Mouse (Mus musculus) induced T-regulatory cell, adult 2 months (primary cell): Measurements from ENCODE around the gene 1700013G24Rik.

Experiments used
- DNase-seq: peaks from one replicate; pipeline ENCODE4 v3.0.0-alpha.2; 2012; ENCODE audit warnings: low read depth

Gene 1700013G24Rik

DNA sequence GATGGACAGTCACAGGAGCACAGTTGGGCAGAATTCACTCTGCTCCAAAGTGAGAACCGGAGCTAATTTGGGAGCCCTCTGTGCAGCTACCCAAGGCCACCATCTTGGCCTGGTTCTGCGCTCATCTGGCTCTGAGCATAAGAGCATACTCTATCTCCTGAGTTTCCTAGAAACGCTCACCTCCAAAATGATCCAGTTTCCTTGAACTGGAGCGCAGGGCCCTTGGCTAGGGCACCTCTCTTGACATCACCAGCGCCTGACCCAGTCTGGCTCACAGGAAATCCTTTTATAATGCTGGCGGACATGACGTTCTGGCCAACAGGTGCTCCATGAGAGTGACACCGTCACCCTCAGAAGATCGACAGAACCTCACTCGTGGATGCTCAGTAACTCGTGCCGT, 3.5 kb downstream of the 1700013G24Rik start:
- no peak for DNase-seq

DNA sequence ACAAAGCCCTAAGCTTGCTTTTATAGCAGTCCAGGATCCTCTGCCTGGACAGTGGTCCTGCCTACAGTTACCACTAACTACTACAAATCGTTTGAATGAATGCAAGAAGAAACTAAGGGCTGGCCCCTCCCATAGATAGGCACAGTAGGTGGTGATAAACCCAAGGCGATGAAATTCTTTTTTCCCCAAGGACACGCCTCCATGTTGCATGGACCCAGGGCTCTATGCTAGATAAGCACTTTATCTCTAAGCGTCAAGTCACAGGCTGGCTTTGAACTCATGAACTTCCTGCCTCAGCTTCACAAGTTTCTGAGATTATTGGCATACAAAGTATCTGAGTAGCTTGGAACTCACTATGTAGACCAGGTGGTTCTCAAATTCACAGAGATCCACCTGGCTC, 4.2 kb downstream of the 1700013G24Rik start:
- no peak for DNase-seq

DNA sequence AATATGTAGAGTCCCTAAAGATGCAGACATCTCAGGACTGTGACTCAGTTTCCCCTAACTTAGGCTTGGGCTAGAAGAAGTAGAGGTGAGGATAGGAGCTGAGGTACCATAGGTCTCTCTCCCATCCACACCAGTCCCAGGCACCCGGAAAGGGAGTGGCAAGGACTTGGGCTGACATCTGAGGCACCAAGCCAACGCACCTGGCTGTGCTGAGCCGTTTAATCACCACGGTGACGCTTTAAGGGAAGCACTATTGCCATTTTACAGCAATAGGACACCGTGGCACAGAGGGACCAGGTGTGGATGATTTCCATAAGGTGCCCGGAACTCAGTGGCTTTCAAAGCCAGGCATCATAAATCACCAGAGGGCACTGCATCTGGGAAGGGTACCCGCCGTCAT, 5.2 kb downstream of the 1700013G24Rik start:
- DNase-seq = no peak

DNA sequence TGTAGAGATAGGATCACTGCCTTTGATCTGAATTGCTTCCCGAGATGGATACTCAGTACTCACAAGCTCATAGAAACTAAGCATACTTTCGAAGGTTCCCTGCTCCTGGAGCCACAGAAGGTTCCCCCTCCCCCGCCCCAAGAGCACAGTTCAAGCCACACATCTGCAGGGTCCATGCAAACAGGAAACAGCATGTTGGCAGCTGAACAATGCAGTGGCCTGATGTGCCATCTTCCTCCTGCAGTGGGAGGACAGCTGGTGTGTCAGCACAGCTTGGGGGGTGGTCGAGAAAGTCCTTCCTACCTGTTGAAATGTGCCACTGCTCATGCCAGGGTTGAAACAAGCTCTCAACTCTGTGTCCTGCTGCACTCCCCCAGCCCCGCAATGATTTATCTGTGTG, 5.8 kb downstream of the 1700013G24Rik start:
- no peak for DNase-seq

DNA sequence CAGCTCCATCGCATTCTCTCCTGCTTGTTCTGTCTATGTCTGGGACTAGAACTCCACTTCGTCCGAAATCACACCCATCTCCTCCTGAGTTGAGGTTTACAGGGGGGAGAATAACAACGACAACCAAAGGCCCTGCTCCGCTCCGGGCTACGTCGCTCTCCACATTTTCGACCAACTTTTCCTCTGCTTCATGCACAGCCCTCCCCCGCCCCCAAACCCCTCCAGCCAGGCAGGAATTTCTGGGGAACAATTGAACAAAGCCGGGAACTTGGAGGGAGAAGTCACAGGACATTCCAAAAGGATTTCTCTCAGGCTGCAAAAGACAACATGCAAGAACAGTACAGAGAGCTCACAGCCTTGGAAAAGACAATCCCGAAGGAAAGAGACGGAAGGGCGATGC, 7.6 kb downstream of the 1700013G24Rik start:
- no peak for DNase-seq

DNA sequence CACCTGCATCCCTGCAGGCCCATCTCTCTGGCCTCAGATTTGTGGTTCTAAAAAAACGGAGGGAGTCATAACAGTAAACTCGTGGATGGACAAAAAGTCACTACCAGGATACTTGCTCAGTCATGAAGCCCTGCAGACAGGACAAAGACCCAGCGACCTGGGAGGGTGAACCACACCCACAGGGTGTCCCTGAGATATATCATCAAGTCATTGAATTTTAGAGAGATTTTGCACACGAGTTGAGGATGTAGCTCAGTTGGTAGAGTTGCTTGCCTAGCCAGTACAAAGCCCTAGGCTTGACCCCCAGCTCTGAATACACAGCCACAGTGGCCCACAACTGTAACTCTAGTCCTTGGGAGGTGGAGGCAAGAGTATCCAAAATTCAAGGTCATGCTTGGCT, 8.1 kb downstream of the 1700013G24Rik start:
- no peak for DNase-seq

DNA sequence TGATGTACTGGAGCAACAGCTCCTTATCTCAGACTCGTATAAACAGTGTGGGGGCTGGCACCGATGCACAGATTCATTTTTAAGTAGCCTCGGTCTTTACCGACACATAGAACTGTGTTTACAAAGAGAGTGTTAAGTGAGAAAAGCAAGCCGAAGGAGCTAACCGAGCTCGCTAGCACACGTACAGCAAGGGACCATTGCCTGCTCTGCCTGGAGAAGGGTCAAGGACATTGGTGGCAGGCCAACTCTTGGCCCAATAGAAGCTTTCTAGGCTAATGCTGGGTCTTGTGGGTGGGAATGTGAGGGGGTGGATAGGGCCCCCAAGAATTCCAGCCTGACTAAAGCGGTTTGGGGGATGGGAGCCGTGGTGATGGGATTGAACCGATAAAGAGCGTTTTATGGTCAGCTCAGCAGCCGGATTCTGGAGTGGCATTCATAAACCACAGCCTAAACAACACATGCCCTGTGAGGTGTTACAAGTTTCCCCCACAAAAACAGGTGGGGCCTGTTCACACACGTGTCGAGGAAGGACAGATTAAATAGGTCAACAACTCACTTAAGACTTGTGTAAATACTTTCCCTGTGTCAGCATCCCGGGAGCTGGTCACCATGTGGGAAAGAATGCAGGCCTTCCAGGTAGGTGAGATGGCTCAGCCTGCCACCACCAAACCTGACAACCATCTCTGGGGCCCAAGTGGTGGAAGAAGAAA, 9.1 kb downstream of the 1700013G24Rik start:
- DNase-seq = no peak

DNA sequence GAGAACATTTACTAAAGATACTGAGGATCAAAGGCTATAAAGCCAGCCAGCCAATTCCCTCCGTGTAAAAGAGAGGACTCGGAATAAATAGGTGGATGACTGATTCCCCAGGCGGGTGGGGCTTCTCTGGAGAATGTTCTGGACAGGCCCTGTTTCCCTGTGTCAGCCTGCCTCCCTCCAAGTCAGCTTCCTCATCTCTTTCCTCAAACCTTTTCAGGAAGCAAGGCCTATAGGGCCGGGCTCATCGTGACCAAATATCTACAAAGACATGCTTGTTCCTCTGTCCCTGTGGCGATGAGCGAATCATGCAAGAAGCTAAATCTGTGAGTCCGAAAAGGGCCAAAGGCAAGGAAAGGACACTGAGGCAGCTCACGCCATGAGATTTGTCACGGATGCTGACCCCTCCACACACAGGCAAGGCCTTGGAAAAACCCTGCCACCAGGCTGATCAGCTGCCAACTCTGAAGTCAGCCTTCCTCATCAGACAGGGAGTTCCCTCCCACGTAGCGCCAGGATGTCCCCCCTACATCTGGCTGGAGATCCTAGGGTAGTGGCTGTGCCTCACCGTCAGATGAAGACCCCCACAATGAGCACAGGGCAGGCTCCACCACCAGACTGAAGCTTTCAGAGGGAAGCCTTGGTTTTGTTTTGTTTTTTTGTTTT, 12.2 kb downstream of the 1700013G24Rik start:
- DNase-seq = no peak

DNA sequence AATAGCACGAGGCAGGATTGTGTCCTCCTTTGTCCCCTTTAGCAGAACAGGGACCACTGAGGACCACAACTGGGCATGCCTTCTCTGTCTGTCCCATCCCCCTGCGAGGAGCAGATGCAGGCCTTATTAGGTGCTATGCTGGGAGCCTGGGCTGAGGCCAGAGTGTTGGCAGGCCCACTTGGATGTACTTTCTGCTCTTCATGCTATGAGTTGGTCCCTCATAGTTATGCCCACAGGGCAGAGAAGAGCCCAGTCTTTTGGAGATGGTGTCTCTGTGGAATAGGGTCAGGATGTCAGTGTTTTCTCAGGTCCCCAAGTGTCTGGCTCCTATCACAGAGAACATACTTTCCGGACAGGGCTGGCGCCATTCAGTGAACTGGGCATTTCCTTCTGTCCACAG, 13.9 kb downstream of the 1700013G24Rik start:
- no peak for DNase-seq

DNA sequence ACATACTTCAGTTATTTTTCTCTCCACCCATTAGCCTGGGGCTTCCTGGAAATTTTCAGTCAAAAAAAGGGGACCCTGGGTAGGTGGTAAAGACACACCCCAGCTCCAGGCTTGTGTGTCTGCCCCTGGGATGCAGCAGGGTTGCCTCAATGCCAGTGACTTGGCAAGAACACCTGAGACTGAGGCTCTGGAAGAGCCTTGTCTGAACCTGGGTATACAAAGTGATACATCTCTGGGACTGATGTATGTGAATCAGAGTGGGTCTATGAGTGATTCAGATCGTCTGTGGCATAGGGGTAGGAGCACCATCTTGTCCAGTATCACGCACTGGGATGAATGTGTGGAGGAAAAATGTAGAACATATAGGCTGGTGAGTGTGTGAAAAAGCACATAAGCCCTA, 14.4 kb downstream of the 1700013G24Rik start:
- no peak for DNase-seq

DNA sequence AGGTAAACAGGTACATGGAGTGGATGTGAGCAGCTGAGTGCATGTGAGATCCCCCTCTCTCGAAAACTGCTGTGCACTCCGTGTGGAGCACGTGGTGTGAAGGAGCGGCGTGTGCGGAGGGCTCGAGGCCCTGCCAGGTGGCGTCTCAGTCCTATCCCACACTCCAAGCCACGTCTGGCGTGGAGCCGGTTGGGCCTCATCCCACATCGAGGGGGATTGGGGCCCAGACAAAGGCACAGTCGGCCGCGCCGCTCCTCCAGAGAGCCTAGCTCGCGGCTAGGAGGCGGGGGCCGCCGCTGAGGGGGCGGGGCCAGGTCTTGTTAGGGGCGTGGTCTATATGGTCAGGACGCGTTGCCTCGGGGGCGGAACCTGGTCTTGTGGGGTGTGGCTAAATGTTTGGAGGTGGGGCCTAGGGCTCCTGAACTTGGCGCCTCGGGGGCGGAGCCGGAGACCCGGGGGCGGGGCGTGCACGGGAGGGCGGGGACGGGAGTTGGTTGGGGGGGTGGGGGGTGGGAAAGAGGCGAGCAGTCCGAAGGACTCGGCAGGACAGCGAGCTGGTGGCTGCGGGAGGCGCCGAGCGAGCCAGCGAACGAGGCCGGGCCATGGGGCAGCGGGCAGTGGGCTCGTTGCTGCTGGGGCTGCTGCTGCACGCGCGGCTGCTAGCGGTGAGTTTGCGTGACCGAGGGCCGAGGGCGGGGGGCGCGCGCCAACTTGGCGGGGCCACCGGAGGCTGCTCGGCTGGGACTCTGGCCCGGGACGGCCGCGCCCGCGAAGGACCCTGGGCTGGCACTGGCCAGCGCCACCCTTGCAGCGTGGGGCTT, 15.4 kb downstream of the 1700013G24Rik start, which contains the start of gene Hspg2:
Gene Hspg2, plus strand, starts transcription at position 510 of the 821 bp plus-strand sequence.
- peak; percentile 85 for DNase-seq

DNA sequence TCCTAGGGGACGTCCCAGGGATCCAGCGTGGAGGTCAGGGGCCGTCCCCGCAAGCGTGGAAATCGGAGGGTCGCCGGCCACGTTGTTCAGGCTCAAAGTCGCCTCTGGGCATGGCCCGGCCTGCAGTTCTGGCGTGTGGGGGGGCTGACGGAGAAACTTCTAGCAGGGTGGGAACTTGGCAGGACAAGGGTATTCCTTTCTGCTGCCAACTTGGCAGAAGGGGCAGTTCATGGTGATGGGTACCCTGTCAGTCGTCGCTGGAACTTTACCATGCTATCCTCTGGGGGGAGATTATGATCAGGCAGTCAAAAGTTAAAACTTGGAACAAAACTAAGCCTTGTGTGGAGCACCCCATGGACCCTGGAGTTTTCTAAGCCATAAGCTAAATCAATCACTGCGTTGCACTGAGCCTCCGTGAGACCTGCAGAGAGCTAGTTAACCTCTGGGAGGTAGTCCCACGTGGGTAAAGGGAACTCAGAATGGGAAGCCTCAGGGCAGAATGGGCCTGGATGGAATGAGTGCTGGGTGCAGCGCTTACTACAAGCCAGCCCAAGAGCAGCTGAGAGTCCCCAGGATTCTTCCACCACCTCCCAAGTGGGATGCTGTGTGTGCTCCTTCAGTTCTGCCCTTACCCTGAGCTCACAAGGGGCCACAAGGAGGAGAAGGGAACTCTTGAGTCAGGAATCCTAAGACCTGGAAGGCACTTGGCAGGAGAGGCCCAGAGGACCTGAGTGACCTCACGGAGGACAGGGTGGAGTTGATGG, 16.2 kb downstream of the 1700013G24Rik start:
- DNase-seq = peak; percentile 18

DNA sequence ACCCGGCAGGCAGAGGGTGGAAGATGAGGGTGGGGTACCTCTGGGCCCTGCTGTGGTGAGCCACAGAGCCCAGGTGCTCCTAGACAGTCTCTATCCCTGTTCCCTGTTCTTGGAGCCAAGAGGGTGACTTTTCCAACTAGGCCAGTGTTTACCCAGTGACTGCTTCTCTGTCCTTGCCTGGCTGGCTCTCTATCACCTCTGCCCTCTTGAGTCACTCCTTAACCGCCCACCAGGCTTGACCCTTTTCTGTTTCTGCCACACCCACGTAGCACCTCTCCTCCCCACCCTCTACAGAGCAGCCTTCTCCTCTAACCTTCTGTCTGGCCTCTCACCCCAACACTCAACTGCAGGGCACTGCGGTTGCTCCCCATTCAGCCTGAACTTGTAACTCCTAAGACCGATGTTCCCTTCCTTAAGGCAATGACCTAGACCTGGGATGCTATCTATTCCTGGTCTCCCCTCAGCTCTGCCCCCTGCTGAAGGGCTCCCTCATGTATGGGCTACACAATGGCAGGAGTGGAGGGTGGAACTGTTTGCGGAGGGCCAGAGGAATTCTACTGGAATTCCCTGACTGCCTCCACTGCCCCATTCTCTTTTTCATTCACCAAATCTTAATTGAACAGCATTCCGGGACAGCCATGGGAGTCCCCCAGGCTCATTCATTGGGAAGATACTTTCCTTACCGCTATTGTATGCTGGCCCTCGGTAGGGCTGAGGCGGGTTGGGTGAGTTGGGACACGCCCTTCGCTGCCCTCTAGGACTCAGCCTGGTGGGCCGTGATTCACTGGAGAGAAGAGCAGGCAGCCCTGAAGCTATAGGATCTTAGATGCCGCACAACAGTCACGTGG, 17.0 kb downstream of the 1700013G24Rik start:
- peak; percentile 5 for DNase-seq

DNA sequence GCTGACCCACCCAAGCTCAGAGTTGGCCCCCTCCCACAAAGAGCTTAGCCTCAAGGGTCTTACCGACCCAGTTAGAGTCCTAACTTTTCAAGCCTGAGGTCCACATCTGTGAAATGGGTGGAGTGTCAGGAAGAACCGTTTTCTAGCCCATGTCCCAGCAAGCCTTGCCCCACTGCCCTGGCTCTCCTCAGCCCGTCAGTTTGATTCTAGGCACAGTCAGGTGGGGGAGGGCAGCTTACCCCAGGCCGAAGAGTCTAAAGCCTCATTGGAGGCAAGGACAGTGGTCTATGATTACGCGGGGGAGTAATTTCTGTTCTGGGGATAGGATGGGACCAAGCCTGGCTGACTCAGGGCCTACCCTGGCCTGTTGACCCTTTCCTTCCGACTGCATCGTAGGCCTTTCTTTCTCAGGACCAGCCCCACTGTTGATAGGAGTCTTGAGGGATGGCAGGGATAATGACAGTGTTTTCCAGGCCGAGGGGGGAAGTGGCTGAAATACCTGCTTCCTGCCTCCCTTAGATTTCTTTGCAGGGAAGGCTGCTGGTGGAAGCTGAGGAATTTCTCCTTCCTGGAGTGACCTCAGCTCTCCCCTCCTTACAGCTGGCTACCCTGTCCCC, 17.7 kb downstream of the 1700013G24Rik start:
- DNase-seq = no peak

DNA sequence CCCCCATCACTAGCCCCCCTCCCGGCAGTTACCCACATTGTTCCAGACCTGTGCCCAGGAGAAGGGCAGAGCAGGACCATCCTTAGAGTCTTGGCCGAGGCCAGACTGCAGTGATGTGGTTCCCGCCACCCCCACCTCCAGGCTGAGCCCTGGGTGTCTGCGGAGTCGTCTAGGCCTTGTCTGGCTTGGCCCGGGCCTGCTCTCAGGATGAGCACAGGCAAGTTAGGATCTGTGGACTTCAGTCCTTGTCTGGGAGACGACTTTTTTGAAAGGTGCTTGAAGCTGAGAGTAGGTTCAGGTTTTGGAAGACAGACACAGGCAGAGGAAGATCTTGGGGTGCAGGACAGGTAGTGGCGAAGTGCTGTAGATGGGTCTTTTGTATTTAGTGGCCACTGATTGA, 18.2 kb downstream of the 1700013G24Rik start:
- no peak for DNase-seq

DNA sequence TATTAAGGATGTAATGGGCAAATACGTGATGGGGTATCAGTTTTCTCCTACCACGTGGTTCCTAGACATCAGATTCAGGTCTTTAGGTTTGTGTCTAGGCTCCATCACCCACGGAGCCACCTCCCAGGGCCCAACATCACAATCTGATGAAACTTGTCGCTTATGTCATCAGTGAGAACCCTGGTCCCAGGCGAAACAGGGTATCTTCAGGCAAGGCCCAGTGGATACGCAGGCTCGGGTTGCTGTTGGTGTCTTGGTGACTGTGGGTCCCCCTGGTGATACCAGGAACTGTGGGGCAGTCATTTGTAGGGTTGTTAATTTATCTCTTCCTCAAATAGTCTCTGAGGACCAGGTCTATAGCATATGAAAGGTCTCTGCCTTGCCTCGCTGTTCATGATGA, 20.2 kb downstream of the 1700013G24Rik start:
- DNase-seq = no peak

DNA sequence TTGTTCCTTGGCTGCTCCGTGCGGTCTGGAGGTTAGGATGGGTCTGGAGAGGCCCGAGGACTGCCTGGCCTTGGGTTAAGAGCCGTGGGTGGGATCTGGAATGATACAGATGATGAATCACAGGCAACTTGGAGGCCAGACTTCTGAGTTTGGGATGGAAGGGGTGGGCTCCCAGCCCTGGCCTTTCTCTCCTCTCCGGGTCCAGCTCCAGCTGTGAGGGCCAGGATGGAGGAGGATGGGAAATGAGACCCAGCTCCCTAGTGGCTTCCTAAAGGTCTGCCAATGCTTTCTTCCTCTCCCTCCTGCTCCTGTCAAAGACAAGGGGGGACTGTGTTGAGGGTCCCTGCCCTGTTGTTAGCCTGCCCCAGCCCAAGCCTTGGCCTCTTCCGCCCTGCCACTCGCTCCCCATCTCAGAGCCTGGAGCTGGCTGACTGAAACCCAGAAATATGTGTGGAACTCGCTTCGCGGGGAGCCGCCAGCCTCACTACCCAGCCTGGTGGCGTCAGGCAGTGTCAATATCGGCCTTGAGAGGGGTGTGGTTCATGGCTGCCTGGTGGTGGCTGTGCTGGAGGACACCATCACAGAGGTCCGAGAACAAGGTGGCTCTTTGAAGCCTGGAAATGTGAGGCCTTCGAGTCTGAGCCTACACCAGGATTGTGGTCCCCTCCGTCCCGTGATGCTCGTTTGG, 20.8 kb downstream of the 1700013G24Rik start:
- no peak for DNase-seq

DNA sequence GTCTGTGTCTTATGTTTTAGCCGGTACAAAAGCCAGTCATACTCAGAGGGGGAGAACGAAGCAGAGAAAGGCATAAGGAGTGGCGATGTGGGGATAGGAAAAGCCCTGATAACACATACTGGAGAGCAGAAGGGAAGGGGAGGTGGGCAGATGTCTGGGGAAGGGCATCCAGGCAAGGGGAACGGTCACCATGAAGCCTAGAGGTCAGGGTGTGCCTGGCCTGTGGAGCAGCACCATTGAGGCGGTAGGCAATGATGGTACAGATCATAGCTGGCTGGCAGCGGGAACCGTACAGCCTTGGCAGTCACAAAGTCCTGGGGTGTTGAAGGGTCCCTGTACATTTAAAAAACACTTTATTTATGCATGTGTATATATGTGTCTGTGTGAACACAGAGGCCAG, 21.6 kb downstream of the 1700013G24Rik start:
- DNase-seq = no peak

DNA sequence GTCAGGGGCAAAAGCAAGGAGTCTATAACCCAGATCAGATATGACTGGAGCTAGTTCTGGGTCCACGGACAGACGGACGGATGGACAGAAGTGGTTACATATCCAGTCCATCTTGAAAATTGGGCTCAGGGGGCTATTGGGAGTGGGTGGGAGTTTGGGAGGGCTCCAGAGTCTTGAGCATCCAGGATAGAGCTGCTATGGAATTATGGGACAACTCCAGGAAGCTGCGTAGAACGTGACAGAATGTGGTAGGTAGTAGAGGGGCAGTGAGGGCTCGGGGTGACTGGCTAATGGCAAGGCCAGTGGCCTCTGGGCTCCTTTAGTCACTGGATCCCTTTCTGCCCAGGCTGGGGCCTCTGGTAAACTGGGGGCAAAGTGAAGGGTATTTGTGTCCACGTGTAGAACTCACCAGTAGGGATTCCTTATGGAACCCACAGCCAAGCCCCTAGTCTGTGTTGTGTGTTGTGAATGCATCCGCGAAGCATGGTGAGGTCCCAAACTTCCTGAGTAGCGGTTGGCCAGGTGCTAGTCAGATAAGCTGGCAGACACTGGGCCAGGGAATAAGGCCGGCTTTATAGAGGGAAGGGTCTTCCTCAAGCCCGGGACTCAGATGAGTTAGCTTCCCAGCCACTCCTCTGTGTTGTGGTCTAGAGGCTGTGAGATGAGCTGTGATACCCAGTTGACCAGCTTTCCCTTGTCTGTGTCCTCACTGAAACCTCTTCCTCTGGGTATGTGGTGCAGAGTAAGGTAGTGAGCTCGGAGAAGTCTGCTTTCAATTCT, 22.4 kb downstream of the 1700013G24Rik start:
- DNase-seq = no peak
